9 mouse cellular contexts compared by ENCODE assay signal in the genomic region with DNA sequence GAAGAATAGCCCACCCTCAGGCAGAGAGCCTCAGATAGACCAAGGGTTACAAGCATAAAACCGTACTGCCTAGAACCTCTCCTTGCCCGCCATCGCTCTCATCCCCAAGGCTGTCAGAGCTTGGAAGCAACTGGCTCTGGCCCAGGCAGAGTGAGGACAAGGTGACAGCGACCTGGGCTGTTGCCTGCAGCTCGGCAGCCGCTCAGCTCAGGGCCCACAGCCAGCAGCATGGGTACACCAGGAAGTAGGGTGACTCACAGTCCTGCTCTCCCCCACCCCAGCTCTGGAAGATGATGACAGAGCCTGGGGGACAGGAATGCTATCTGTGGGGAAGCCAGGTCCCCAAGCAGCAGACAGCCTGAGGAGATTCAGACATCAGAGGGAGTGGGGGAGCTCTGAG. TPM values are rescaled to one million over a fixed set of nuclear protein-coding genes. Genes with fewer than 3 reads are reported as not detected.
A peak's percentile ranks its signal among the peaks of the same experiment; 100 is the strongest.
DNase-seq lines count a peak whose midpoint lies in the region; ATAC-seq lines count a peak whose summit lies in the region.
"Had no signal": no experiment of that assay in that cellular context is flagged by ENCODE, and none has a peak within 500 bp of the region (broad histone marks: within the 10 kb centered on the region; RNA-seq: fewer than 3 reads in every experiment).

No protein-coding gene starts in this region.

- H3K9ac ChIP-seq in forebrain, embryonic 15.5 days (replicated peaks): no peak overlapping the region
- no peak overlapping the region for H3K9ac ChIP-seq in forebrain, embryonic 12.5 days
- H3K9ac ChIP-seq in forebrain, embryonic 16.5 days (replicated peaks; ENCODE audit: low read depth, low read length): no peak overlapping the region
- H3K9ac ChIP-seq: neural tube, embryonic 12.5 days had no signal

- peaks cover 18% of the 10 kb centered on the region for H3K4me1 ChIP-seq in forebrain, embryonic 15.5 days
- H3K4me1 ChIP-seq in forebrain, embryonic 12.5 days: peaks cover 30% of the 10 kb centered on the region; the same call in 1 of the 2 replicates
- peaks cover 16% of the 10 kb centered on the region for H3K4me1 ChIP-seq in forebrain, embryonic 16.5 days (replicated peaks; ENCODE audit: control insufficient read depth, insufficient read depth, low read length)

- no peak overlapping the region for H3K27ac ChIP-seq in forebrain, embryonic 15.5 days (replicated peaks)
- no peak overlapping the region for H3K27ac ChIP-seq in forebrain, embryonic 12.5 days
- no peak overlapping the region for H3K27ac ChIP-seq in forebrain, embryonic 16.5 days (ENCODE audit: low read length)
- H3K27ac ChIP-seq: neural tube, embryonic 12.5 days had no signal

- peak; percentile 71 for DNase-seq in Muller cell, postnatal 12 days (ENCODE audit: inconsistent ontology term)
- peak; percentile 57 for DNase-seq in kidney, adult 18-20 months
- DNase-seq in right cerebral cortex, postnatal 10 days (ENCODE audit: low spot score in 2 of 2): peak; percentile 70 to 74
- DNase-seq in thymus, postnatal 25 days: no peak
- no peak for DNase-seq in spleen, postnatal 36 days (ENCODE audit: low spot score in 2 of 2)

- 0 out of 2 replicates have a peak, but pooled peaks have one; percentile 48 for ATAC-seq in forebrain, embryonic 15.5 days (replicated peaks)
- ATAC-seq in forebrain, embryonic 12.5 days (ENCODE audit: low FRiP score): no peak
- ATAC-seq in forebrain, embryonic 16.5 days: peak; percentile 43; the same call in 1 of the 2 replicates

- no peaks in the 10 kb centered on the region for H3K9me3 ChIP-seq in forebrain, embryonic 15.5 days
- no peaks in the 10 kb centered on the region for H3K9me3 ChIP-seq in forebrain, embryonic 12.5 days
- H3K9me3 ChIP-seq in forebrain, embryonic 16.5 days (ENCODE audit: control insufficient read depth, low read length): no peaks in the 10 kb centered on the region
- H3K9me3 ChIP-seq: neural tube, embryonic 12.5 days had no signal

- 66% methylated on average over 6 of the region's 6 CpGs for WGBS in forebrain, embryonic 15.5 days
- 77% methylated on average over 6 of the region's 6 CpGs for WGBS in forebrain, embryonic 12.5 days
- 56% methylated on average over 6 of the region's 6 CpGs for WGBS in forebrain, embryonic 16.5 days

- no peaks in the 10 kb centered on the region for H3K36me3 ChIP-seq in forebrain, embryonic 15.5 days
- H3K36me3 ChIP-seq in forebrain, embryonic 12.5 days (replicated peaks): no peaks in the 10 kb centered on the region
- H3K36me3 ChIP-seq in forebrain, embryonic 16.5 days (ENCODE audit: control insufficient read depth, insufficient read depth): no peaks in the 10 kb centered on the region
- H3K36me3 ChIP-seq: neural tube, embryonic 12.5 days had no signal

- H3K27me3 ChIP-seq in forebrain, embryonic 15.5 days: peaks cover 23% of the 10 kb centered on the region
- H3K27me3 ChIP-seq in forebrain, embryonic 12.5 days: peaks cover 39% of the 10 kb centered on the region
- H3K27me3 ChIP-seq in forebrain, embryonic 16.5 days (replicated peaks; ENCODE audit: control insufficient read depth, insufficient read depth, low read length): peaks cover 23% of the 10 kb centered on the region

- no peak overlapping the region for H3K4me3 ChIP-seq in forebrain, embryonic 15.5 days
- no peak overlapping the region for H3K4me3 ChIP-seq in forebrain, embryonic 12.5 days (replicated peaks)
- no peak overlapping the region for H3K4me3 ChIP-seq in forebrain, embryonic 16.5 days (replicated peaks; ENCODE audit: low read length)
- H3K4me3 ChIP-seq: neural tube, embryonic 12.5 days had no signal

- no peak overlapping the region for H3K4me2 ChIP-seq in forebrain, embryonic 15.5 days (replicated peaks)
- no peak overlapping the region for H3K4me2 ChIP-seq in forebrain, embryonic 12.5 days
- H3K4me2 ChIP-seq in forebrain, embryonic 16.5 days (ENCODE audit: low read length): no peak overlapping the region
- H3K4me2 ChIP-seq: neural tube, embryonic 12.5 days had no signal

RNA-seq across cellular contexts. Expression of a gene that starts 6.2 kb away (rescaled TPM):
- 8.8 and 9.6 TPM in 2 replicates for polyA plus RNA-seq in forebrain, embryonic 15.5 days (2015; fragmentation: Nextera tagmentation; extraction: Ambion mirVana)
- polyA plus RNA-seq in forebrain, embryonic 12.5 days (2016; fragmentation: Nextera tagmentation; extraction: Ambion mirVana): 13.5 and 15.9 TPM in 2 replicates
- polyA plus RNA-seq in forebrain, embryonic 16.5 days (2015; fragmentation: Nextera tagmentation; extraction: Ambion mirVana): 9.9 and 12.0 TPM in 2 replicates

Comparison
In these comparisons a context has a peak if more than half of its experiments do, and no peak if none do; other contexts are left out.
1. DNase-seq: peak in Muller cell, postnatal 12 days (single experiment), kidney, adult 18-20 months (single experiment) and right cerebral cortex, postnatal 10 days (2 of 2); none in thymus, postnatal 25 days (single experiment) and spleen, postnatal 36 days (0 of 2).